ENCODE assay signal across 19 mouse cellular contexts in the genomic region with DNA sequence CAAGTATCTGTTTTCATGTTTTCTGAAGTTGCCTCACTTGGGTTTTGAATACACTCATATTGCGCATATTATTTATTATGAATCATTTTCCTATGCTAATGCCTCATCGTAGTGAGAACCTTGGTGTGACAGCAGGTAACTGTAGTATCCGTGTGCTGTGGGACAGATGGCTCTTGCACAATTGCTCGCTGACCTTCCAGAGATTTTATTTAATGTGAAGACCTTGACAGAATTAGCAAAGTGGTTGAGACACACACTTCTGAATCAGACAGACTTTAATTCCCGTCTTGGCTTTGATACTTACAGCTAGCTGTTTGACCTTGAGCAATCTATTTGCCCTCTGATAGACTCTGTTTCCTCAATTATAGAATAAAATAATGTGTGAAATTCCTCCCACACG.
DNase-seq lines count a peak whose midpoint lies in the region; ATAC-seq lines count a peak whose summit lies in the region.
"Had no signal": no experiment of that assay in that cellular context is flagged by ENCODE, and none has a peak within 500 bp of the region (broad histone marks: within the 10 kb centered on the region; RNA-seq: fewer than 3 reads in every experiment).

No protein-coding gene starts in this region.

- ATAC-seq in midbrain, embryonic 11.5 days (ENCODE audit: low FRiP score): no peak
- ATAC-seq in midbrain, embryonic 13.5 days: no peak
- ATAC-seq: CD4-positive, CD25-positive, alpha-beta regulatory T cell, adult 4 months; forebrain, embryonic 16.5 days; intestine, embryonic 15.5 days had no signal

- no peaks in the 10 kb centered on the region for H3K9me3 ChIP-seq in midbrain, embryonic 11.5 days (ENCODE audit: control insufficient read depth, low read length)
- H3K9me3 ChIP-seq in midbrain, embryonic 13.5 days: no peaks in the 10 kb centered on the region
- H3K9me3 ChIP-seq: embryonic facial prominence, embryonic 12.5 days; forebrain, embryonic 12.5 days; heart, embryonic 13.5 days; hindbrain, embryonic 12.5 days; intestine, embryonic 15.5 days had no signal

- DNase-seq in adrenal gland, adult (ENCODE audit: inconsistent age in 2 of 2, low spot score in 1 of 2): peak; percentile 8 to 84
- no peak for DNase-seq in adrenal gland, postnatal 4 days (ENCODE audit: low spot score in 2 of 2)
- DNase-seq in cerebellum, postnatal 10 days: peak; percentile 18 to 27
- no peak for DNase-seq in cerebellum, postnatal 36 days
- DNase-seq in midbrain, embryonic 11.5 days (ENCODE audit: low spot score, missing footprints): peak; percentile 17
- no peak for DNase-seq in natural killer cell, adult 2 months (ENCODE audit: low spot score in 2 of 2)
- DNase-seq: B cell, adult 2 months; gastrocnemius, postnatal 14 days; heart, postnatal 4 days; kidney, adult 18-20 months had no signal

- no peak overlapping the region for H3K4me3 ChIP-seq in midbrain, embryonic 11.5 days (ENCODE audit: low read depth, low read length)
- no peak overlapping the region for H3K4me3 ChIP-seq in midbrain, embryonic 13.5 days (replicated peaks)
- H3K4me3 ChIP-seq: embryonic facial prominence, embryonic 12.5 days; forebrain, embryonic 12.5 days; heart, embryonic 13.5 days; hindbrain, embryonic 12.5 days; intestine, embryonic 15.5 days had no signal

- no peaks in the 10 kb centered on the region for H3K36me3 ChIP-seq in midbrain, embryonic 11.5 days (ENCODE audit: control insufficient read depth, insufficient read depth, low read length)
- H3K36me3 ChIP-seq in midbrain, embryonic 13.5 days: no peaks in the 10 kb centered on the region
- H3K36me3 ChIP-seq: embryonic facial prominence, embryonic 12.5 days; forebrain, embryonic 12.5 days; G1E; heart, embryonic 13.5 days; hindbrain, embryonic 12.5 days; intestine, embryonic 15.5 days had no signal

- no peak overlapping the region for H3K4me2 ChIP-seq in midbrain, embryonic 11.5 days
- H3K4me2 ChIP-seq in midbrain, embryonic 13.5 days (replicated peaks): no peak overlapping the region
- H3K4me2 ChIP-seq: embryonic facial prominence, embryonic 12.5 days; forebrain, embryonic 12.5 days; heart, embryonic 13.5 days; hindbrain, embryonic 12.5 days; intestine, embryonic 15.5 days had no signal

- no peaks in the 10 kb centered on the region for H3K4me1 ChIP-seq in midbrain, embryonic 11.5 days (ENCODE audit: control insufficient read depth, insufficient read depth, low read length)
- H3K4me1 ChIP-seq in midbrain, embryonic 13.5 days (replicated peaks): no peaks in the 10 kb centered on the region
- H3K4me1 ChIP-seq: embryonic facial prominence, embryonic 12.5 days; heart, embryonic 13.5 days; hindbrain, embryonic 12.5 days; intestine, embryonic 15.5 days had no signal

- H3K27ac ChIP-seq in midbrain, embryonic 11.5 days (ENCODE audit: low read depth, low read length): no peak overlapping the region
- no peak overlapping the region for H3K27ac ChIP-seq in midbrain, embryonic 13.5 days
- H3K27ac ChIP-seq: embryonic facial prominence, embryonic 12.5 days; forebrain, embryonic 12.5 days; heart, embryonic 13.5 days; hindbrain, embryonic 12.5 days; intestine, embryonic 15.5 days had no signal

- H3K9ac ChIP-seq in midbrain, embryonic 11.5 days (ENCODE audit: low read length): no peak overlapping the region
- H3K9ac ChIP-seq in midbrain, embryonic 13.5 days (replicated peaks): no peak overlapping the region
- H3K9ac ChIP-seq: embryonic facial prominence, embryonic 12.5 days; forebrain, embryonic 12.5 days; heart, embryonic 13.5 days; hindbrain, embryonic 12.5 days; intestine, embryonic 15.5 days had no signal

- WGBS in midbrain, embryonic 11.5 days: 91% methylated on average over 6 of the region's 6 CpGs
- WGBS in midbrain, embryonic 13.5 days: 81% methylated on average over 6 of the region's 6 CpGs

- H3K27me3 ChIP-seq in midbrain, embryonic 11.5 days (ENCODE audit: control insufficient read depth, insufficient read depth, low read length): no peaks in the 10 kb centered on the region
- no peaks in the 10 kb centered on the region for H3K27me3 ChIP-seq in midbrain, embryonic 13.5 days
- H3K27me3 ChIP-seq: embryonic facial prominence, embryonic 12.5 days; heart, embryonic 13.5 days; hindbrain, embryonic 12.5 days; intestine, embryonic 15.5 days had no signal

Comparison
In these comparisons a context has a peak if more than half of its experiments do, and no peak if none do; other contexts are left out.
1. DNase-seq: peak in adrenal gland, adult (2 of 2), cerebellum, postnatal 10 days (2 of 2) and midbrain, embryonic 11.5 days (single experiment); none in adrenal gland, postnatal 4 days (0 of 2), cerebellum, postnatal 36 days (0 of 2) and natural killer cell, adult 2 months (0 of 2).